Mouse (Mus musculus) cerebellum, adult 2 months (tissue): Measurements from ENCODE around the gene Rab17. TPM values are rescaled to one million over a fixed set of nuclear protein-coding genes. Genes with fewer than 3 reads are reported as not detected.

Experiments
- DNase-seq, 2 experiments: peaks; one replicate each; pipeline ENCODE4 v3.0.0; 2021
- H3K27ac ChIP-seq: fragments of 200-500 bp; 2 replicates; pipeline ENCODE4 v1.5.1; 2012; ENCODE audit warnings: low read length, control low read depth, inconsistent platforms; ENCODE audit not compliant: insufficient read depth
- H3K27me3 ChIP-seq: fragments of 200-500 bp; 2 replicates; pipeline ENCODE4 v1.6.1; 2012; ENCODE audit warnings: inconsistent platforms, mild to moderate bottlenecking, low read length, moderate library complexity; ENCODE audit not compliant: control insufficient read depth, insufficient read depth
- H3K4me1 ChIP-seq: fragments of 200-500 bp; 2 replicates; pipeline ENCODE4 v1.6.1; 2011; ENCODE audit warnings: low read length; ENCODE audit not compliant: control insufficient read depth, insufficient read depth
- H3K4me3 ChIP-seq: fragments of 200-500 bp; replicated peaks from 2 replicates; pipeline ENCODE3; 2011; ENCODE audit warnings: mild to moderate bottlenecking, low read depth, low read length, control low read depth; ENCODE audit not compliant: insufficient read depth
- CTCF ChIP-seq: fragments of 200-500 bp; IDR thresholded peaks from 2 replicates; pipeline ENCODE4 v1.5.1; 2011; ENCODE audit warnings: low read depth, mild to moderate bottlenecking, control low read depth, low read length, moderate library complexity, borderline replicate concordance; ENCODE audit not compliant: insufficient read depth
- POLR2A ChIP-seq: fragments of 200-500 bp; IDR thresholded peaks from 2 replicates; pipeline ENCODE4 v1.6.1; 2011; ENCODE audit warnings: low read length, control low read depth, borderline replicate concordance; ENCODE audit not compliant: insufficient read depth
- WGBS: fragments of 180-500 bp; shearing (Covaris S2); methylation state at CpG from one replicate; pipeline ENCODE4 v1.1.7; 2018; 5-methylcytosine and 5-hydroxymethylcytosine counted together
- polyA plus RNA-seq: library from polyadenylated mRNA; depleted of rRNA; stranded (reverse); fragments of >200 nt; gene quantifications from 2 replicates; pipeline ENCODE4 v1.2.3, GENCODE M21; 2012

Rab17 gene
- polyA plus RNA-seq, 1 experiment, result not detected

GRCm38 (mm10) chr1:90999911-91000601, 30.6 kb upstream of the Rab17 start:
- Histone ChIP-seq H3K27me3 (no peaks in the 10 kb centered on the region), H3K27ac (no peak overlapping the region), H3K4me1 (no peaks in the 10 kb centered on the region; the same call in 1 of the 2 replicates), H3K4me3 (no peak overlapping the region)
- TF ChIP-seq POLR2A, result no peak
- no peak for TF ChIP-seq CTCF
- DNase-seq, result no peak
- 70% methylated on average over 10 of the region's 10 CpGs for WGBS

GRCm38 (mm10) chr1:90998891-90999611, 29.6 kb upstream of the Rab17 start:
- no peaks in the 10 kb centered on the region; the same call in 1 of the 2 replicates for H3K4me1 ChIP-seq
- no peak overlapping the region for H3K27ac ChIP-seq
- TF ChIP-seq POLR2A (no peak), CTCF (no peak)
- no peaks in the 10 kb centered on the region for H3K27me3 ChIP-seq
- peak overlapping the region; percentile 73 for H3K4me3 ChIP-seq
- under 1% methylated on average over 41 of the region's 41 CpGs for WGBS
- no peak for DNase-seq

GRCm38 (mm10) chr1:90998268-90998890, 28.9 kb upstream of the Rab17 start, which contains the start of gene Lrrfip1:
Gene Lrrfip1, plus strand, starts transcription at chr1:90998737.
- Histone ChIP-seq H3K27me3 (no peaks in the 10 kb centered on the region), H3K27ac (no peak within 1 kb of the TSS), H3K4me1 (no peaks in the 10 kb centered on the region; the same call in 1 of the 2 replicates), H3K4me3 (peak within 1 kb of the TSS; percentile 73)
- 2% methylated on average over 59 of the region's 59 CpGs for WGBS
- DNase-seq, result peak; percentile 57 to 63
- TF ChIP-seq POLR2A (0 out of 2 replicates have a peak, but pooled peaks have one; percentile 25), CTCF (no peak)

- no peaks in the 10 kb centered on the region for H3K27me3 ChIP-seq
- DNase-seq, result no peak
- TF ChIP-seq CTCF (no peak), POLR2A (no peak)
- 86% methylated on average over 5 of the region's 5 CpGs for WGBS
- no peak overlapping the region for H3K27ac ChIP-seq
- no peaks in the 10 kb centered on the region; the same call in 1 of the 2 replicates for H3K4me1 ChIP-seq
- H3K4me3 ChIP-seq, result no peak overlapping the region
Observed at GRCm38 (mm10) chr1:90997641-90998040, 28.2 kb upstream of the Rab17 start.

- Histone ChIP-seq H3K4me3 (no peak overlapping the region), H3K27ac (no peak overlapping the region), H3K4me1 (no peaks in the 10 kb centered on the region; the same call in 1 of the 2 replicates), H3K27me3 (no peaks in the 10 kb centered on the region)
- no peak for DNase-seq
- TF ChIP-seq POLR2A, result no peak
- TF ChIP-seq CTCF, result no peak
- WGBS, result 81% methylated on average over 4 of the region's 4 CpGs
Observed at GRCm38 (mm10) chr1:90997136-90997535, 27.7 kb upstream of the Rab17 start.

GRCm38 (mm10) chr1:90995916-90996315, 26.5 kb upstream of the Rab17 start:
- WGBS, result 86% methylated on average over 1 of the region's 1 CpGs
- Histone ChIP-seq H3K27ac (no peak overlapping the region), H3K4me3 (no peak overlapping the region), H3K27me3 (no peaks in the 10 kb centered on the region), H3K4me1 (no peaks in the 10 kb centered on the region; the same call in 1 of the 2 replicates)
- TF ChIP-seq POLR2A (no peak), CTCF (no peak)
- DNase-seq, result no peak

- Histone ChIP-seq H3K27ac (no peak overlapping the region), H3K27me3 (no peaks in the 10 kb centered on the region), H3K4me1 (no peaks in the 10 kb centered on the region), H3K4me3 (no peak overlapping the region)
- no peak for DNase-seq
- WGBS, result 56% methylated on average over 3 of the region's 3 CpGs
- TF ChIP-seq CTCF (no peak), POLR2A (no peak)
Observed at GRCm38 (mm10) chr1:90981346-90981745, 11.9 kb upstream of the Rab17 start.
